Mouse (Mus musculus) G1E (cell line): ENCODE results near the gene Btbd8. TPM values are rescaled to one million over a fixed set of nuclear protein-coding genes. Genes with fewer than 3 reads are reported as not detected.

Experiments
- ATAC-seq: 2 replicates; pipeline ENCODE4 v1.8.0; 2016; ENCODE audit warnings: mild to moderate bottlenecking; ENCODE audit not compliant: insufficient number of reproducible peaks, poor library complexity, low FRiP score, severe bottlenecking; ENCODE audit errors: extremely low read depth
- DNase-seq: peaks from one replicate; pipeline ENCODE4 v3.0.0; 2012; ENCODE audit warnings: low spot score
- H3K27me3 ChIP-seq: 2 replicates; pipeline ENCODE4 v1.6.1; 2012; ENCODE audit warnings: mild to moderate bottlenecking, low read length, inconsistent platforms; ENCODE audit not compliant: insufficient read depth
- H3K36me3 ChIP-seq: replicated peaks from 2 replicates; pipeline ENCODE3; 2012; ENCODE audit warnings: mild to moderate bottlenecking, inconsistent platforms
- H3K4me1 ChIP-seq: 2 replicates; pipeline ENCODE4 v1.6.1; 2012; ENCODE audit warnings: low read depth, low read length, inconsistent platforms, mixed read lengths; ENCODE audit not compliant: insufficient read depth
- H3K4me3 ChIP-seq: 2 replicates; pipeline ENCODE4 v1.5.1; 2012; ENCODE audit warnings: low read depth, mild to moderate bottlenecking, inconsistent platforms, low read length, moderate library complexity, mixed read lengths
- H3K9me3 ChIP-seq: replicated peaks from 2 replicates; pipeline ENCODE4 v1.6.1; 2012; ENCODE audit warnings: inconsistent platforms
- CTCF ChIP-seq: IDR thresholded peaks from 2 replicates; pipeline ENCODE4 v1.5.1; 2012; ENCODE audit warnings: low read depth, low read length, inconsistent platforms, mixed read lengths
- GATA1 ChIP-seq: IDR thresholded peaks from 2 replicates; pipeline ENCODE4 v1.6.1; 2012; ENCODE audit warnings: borderline replicate concordance, low read length, inconsistent platforms, mixed read lengths
- GATA2 ChIP-seq: IDR thresholded peaks from 2 replicates; pipeline ENCODE4 v1.6.1; 2012; ENCODE audit warnings: low read depth, low read length, inconsistent platforms, borderline replicate concordance
- POLR2AphosphoS5 ChIP-seq: IDR thresholded peaks from 2 replicates; pipeline ENCODE4 v1.6.1; 2012; ENCODE audit warnings: low read depth, low read length, inconsistent platforms; ENCODE audit not compliant: insufficient replicate concordance
- TAL1 ChIP-seq: conservative IDR thresholded peaks from 2 replicates; pipeline ENCODE4 v1.6.1; 2012; ENCODE audit warnings: low read depth, low read length, inconsistent platforms, mixed read lengths
- polyA plus RNA-seq: library from polyadenylated mRNA; stranded (reverse); fragments of >175 nt; gene quantifications from 2 replicates; pipeline ENCODE4 v1.2.3, GENCODE M21; 2012
- total RNA-seq, 2 experiments: library from RNA; stranded (forward) in 1 of 2; stranded (reverse) in 1 of 2; fragments of 200-1000 nt in 1 of 2; fragments of >200 nt in 1 of 2; fragmentation: Nextera tagmentation in 1 of 2; gene quantifications; 2 replicates each; pipeline ENCODE4 v1.2.3; 2014 to 2017

Gene Btbd8
- total RNA-seq (2014; fragmentation: Nextera tagmentation) (17.3 and 18.2 TPM in 2 replicates), total RNA-seq (2017) (5.0 and 5.6 TPM in 2 replicates), polyA plus RNA-seq (1.2 and 1.4 TPM in 2 replicates)

GRCm38 (mm10) chr5:107437464-107438281, at the start of gene Btbd8:
Btbd8 (plus strand) TSS chr5:107437997.
- Histone ChIP-seq H3K27me3 (peaks cover 2% of the 10 kb centered on the region; the same call in 1 of the 2 replicates), H3K9me3 (no peaks in the 10 kb centered on the region), H3K36me3 (peaks cover 3% of the 10 kb centered on the region), H3K4me3 (peak within 1 kb of the TSS; percentile 84), H3K4me1 (peaks cover 31% of the 10 kb centered on the region)
- peak; percentile 85 for ATAC-seq
- peak; percentile 78 for DNase-seq
- no peak for TF ChIP-seq GATA2
- no peak for TF ChIP-seq TAL1
- no peak for TF ChIP-seq GATA1
- no peak for TF ChIP-seq CTCF
- no peak for TF ChIP-seq POLR2AphosphoS5

DNA sequence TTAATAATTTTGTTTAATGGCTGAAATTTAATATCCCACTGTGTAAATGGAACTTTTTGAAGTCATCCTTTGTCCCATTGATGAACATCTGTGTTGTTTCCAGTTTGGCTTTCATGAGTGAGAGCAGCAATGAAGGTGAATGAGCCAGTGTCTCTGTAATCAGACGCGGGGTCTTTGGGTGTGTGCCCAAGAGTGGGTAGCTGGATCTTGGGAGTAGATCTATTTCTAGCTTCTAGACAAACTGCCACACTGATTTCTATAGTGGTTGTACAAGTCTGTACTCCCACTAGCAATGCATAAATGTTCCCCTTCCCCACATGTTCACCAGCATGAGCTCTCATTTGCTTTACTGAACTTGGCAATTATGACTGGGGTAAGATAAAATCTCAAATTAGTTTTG, 48.4 kb upstream of the Btbd8 start:
- no peaks in the 10 kb centered on the region for H3K9me3 ChIP-seq
- H3K36me3 ChIP-seq: no peaks in the 10 kb centered on the region
- no peak for DNase-seq
- H3K4me3 ChIP-seq: no peak overlapping the region
- ATAC-seq: no peak
- H3K4me1 ChIP-seq: no peaks in the 10 kb centered on the region
- H3K27me3 ChIP-seq: peaks cover 6% of the 10 kb centered on the region
- TF ChIP-seq CTCF (no peak), GATA1 (no peak), GATA2 (no peak), TAL1 (no peak), POLR2AphosphoS5 (no peak)

GRCm38 (mm10) chr5:107394437-107394836, 43.4 kb upstream of the Btbd8 start:
- Histone ChIP-seq H3K27me3 (peaks cover 19% of the 10 kb centered on the region), H3K9me3 (no peaks in the 10 kb centered on the region), H3K4me3 (no peak overlapping the region), H3K36me3 (no peaks in the 10 kb centered on the region), H3K4me1 (no peaks in the 10 kb centered on the region)
- no peak for ATAC-seq
- no peak for DNase-seq
- TF ChIP-seq TAL1 (no peak), POLR2AphosphoS5 (no peak), GATA2 (no peak), CTCF (no peak), GATA1 (no peak)

DNA sequence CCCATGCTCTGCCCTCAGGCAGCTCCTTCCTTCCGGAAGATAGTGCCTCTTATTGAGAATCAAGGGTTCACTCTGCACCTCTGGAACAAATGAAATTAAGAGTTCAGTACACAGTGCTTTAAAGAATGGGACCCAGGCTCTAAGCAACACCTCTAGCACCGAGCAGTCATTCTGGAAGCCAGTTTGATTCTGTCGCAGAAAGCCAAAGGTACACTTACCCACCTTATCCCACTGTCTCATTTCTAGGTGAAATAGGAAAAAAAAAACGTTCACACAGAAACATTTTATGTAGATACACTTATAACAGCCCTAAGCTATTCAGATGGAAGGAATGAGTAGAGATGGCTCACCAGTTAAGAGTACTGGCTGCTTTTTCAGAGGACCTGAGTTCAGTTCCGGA, 35.4 kb upstream of the Btbd8 start, which contains the start of gene Ephx4:
Gene Ephx4 (plus strand): TSS at position 301 of the 400 bp plus-strand sequence.
- no peaks in the 10 kb centered on the region for H3K4me1 ChIP-seq
- no peak within 1 kb of the TSS for H3K4me3 ChIP-seq
- DNase-seq (no peak), ATAC-seq (no peak)
- peaks cover 21% of the 10 kb centered on the region for H3K27me3 ChIP-seq
- H3K9me3 ChIP-seq: no peaks in the 10 kb centered on the region
- no peak for TF ChIP-seq TAL1
- no peak for TF ChIP-seq GATA1
- TF ChIP-seq CTCF: no peak
- TF ChIP-seq POLR2AphosphoS5: no peak
- no peak for TF ChIP-seq GATA2
- no peaks in the 10 kb centered on the region for H3K36me3 ChIP-seq

DNA sequence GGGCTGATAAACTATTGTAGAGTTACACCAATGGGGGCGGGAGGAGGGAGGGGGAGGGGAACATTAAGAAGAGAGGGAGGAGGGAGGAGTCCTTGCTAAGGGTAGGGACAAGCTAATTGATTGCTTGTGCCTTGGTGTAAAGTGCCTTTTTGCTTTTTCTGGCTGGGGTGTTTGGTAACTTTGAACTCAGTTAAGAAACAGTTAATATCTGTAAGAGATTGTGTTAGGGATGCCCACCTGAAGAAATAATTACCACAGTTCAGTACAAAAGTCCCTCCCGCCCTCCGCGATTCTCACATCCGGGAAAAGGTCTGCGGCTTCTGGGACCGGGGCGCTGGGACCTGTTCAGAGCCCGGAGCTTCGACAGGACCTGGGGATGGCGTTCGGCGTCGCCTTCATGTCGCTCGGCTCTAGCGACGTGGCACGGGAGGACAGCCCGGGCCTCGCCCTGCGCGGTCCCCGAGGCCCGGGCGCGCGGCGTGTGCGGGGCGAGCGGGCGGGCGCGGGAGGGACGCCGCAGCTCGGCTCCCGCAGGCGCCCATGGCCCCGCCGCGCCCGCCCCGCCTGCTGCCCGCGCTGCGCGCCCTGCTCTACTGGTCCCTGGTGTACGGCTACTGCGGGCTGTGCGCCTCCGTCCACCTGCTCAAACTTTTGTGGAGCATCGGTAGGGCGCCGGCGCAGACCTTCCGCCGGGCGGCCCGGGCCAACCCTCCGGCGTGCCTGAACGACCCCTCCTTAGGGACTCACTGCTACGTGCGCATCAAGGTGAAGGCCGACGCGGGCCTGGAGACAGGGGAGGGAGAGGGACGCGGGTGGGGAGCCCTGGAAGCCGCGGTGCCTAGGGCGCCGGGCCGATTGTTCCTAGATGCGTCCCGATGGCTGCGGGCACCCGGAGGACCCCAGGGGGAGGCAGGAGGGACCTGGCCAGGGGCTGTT, 34.5 kb upstream of the Btbd8 start:
- Histone ChIP-seq H3K4me3 (no peak overlapping the region), H3K9me3 (no peaks in the 10 kb centered on the region), H3K4me1 (no peaks in the 10 kb centered on the region), H3K36me3 (no peaks in the 10 kb centered on the region), H3K27me3 (peaks cover 19% of the 10 kb centered on the region)
- DNase-seq: no peak
- TF ChIP-seq GATA2: no peak
- no peak for TF ChIP-seq TAL1
- TF ChIP-seq CTCF: no peak
- no peak for TF ChIP-seq POLR2AphosphoS5
- no peak for TF ChIP-seq GATA1
- ATAC-seq: no peak
